Mouse (Mus musculus): ENCODE results near the gene Ifna16. TPM values are rescaled to one million over a fixed set of nuclear protein-coding genes. Genes with fewer than 3 reads are reported as not detected.

Ifna16 gene
- not detected in 2 replicates for polyA plus RNA-seq (2012)

GRCm38 (mm10) chr4:88676824-88677223, at the start of gene Ifna16:
Ifna16 (minus strand) TSS chr4:88676924.

GRCm38 (mm10) chr4:88721791-88722721, 45.3 kb upstream of the Ifna16 start, which contains the start of the genes Gm26566 and Klhl9:
Gm26566 (plus strand) TSS chr4:88721805.
Klhl9 (minus strand) TSS chr4:88722465.

GRCm38 (mm10) chr4:88691259-88691658, 14.5 kb upstream of the Ifna16 start, which contains the start of gene Ifnab:
Ifnab (minus strand) TSS chr4:88691359.

GRCm38 (mm10) chr4:88683812-88684211, 7.1 kb upstream of the Ifna16 start, which contains the start of gene Ifna2:
Ifna2 (minus strand) TSS chr4:88683912.

GRCm38 (mm10) chr4:88644359-88644758, 32.4 kb downstream of the Ifna16 start, which contains the start of gene Ifna13:
Ifna13 (minus strand) TSS chr4:88644459.

GRCm38 (mm10) chr4:88634311-88634710, 42.4 kb downstream of the Ifna16 start, which contains the start of gene C87499:
C87499 (minus strand) TSS chr4:88634411.

Other genes starting within 250 kb of the Ifna16 start
- gene Hacd4, start 238.0 kb downstream of the Ifna16 start, polyA plus RNA-seq (2012): 0.31 and 0.44 TPM in 2 replicates
- not detected in 2 replicates for gene Ifnb1, start 154.2 kb downstream of the Ifna16 start, polyA plus RNA-seq (2012)
- not detected in 2 replicates for gene Ifna15, start 118.7 kb downstream of the Ifna16 start, polyA plus RNA-seq (2012)
- not detected in 2 replicates for gene Ifna14, start 105.1 kb downstream of the Ifna16 start, polyA plus RNA-seq (2012)
- gene Ifna9, start 84.5 kb downstream of the Ifna16 start, polyA plus RNA-seq (2012): not detected in 2 replicates
- gene Ifna12, start 73.5 kb downstream of the Ifna16 start, polyA plus RNA-seq (2012): not detected in 2 replicates
- gene C87499, start 42.5 kb downstream of the Ifna16 start, polyA plus RNA-seq (2012): not detected in 2 replicates
- not detected in 2 replicates for gene Ifna13, start 32.5 kb downstream of the Ifna16 start, polyA plus RNA-seq (2012)
- not detected in 2 replicates for gene Ifna2, start 7.0 kb upstream of the Ifna16 start, polyA plus RNA-seq (2012)
- not detected in 2 replicates for gene Ifnab, start 14.4 kb upstream of the Ifna16 start, polyA plus RNA-seq (2012)
- gene Gm26566, start 44.9 kb upstream of the Ifna16 start, polyA plus RNA-seq (2012): 1.2 and 1.3 TPM in 2 replicates
- gene Klhl9, start 45.5 kb upstream of the Ifna16 start, polyA plus RNA-seq (2012): 6.6 and 7.6 TPM in 2 replicates
- gene Gm13271, start 77.9 kb upstream of the Ifna16 start, polyA plus RNA-seq (2012): not detected in 2 replicates
- 0.12 and 0.13 TPM in 2 replicates for gene Gm13283, start 83.2 kb upstream of the Ifna16 start, polyA plus RNA-seq (2012)
- gene Gm13290, start 96.9 kb upstream of the Ifna16 start, polyA plus RNA-seq (2012): not detected in 2 replicates
- gene Gm13289, start 100.0 kb upstream of the Ifna16 start, polyA plus RNA-seq (2012): not detected in 2 replicates
- gene Gm13272, start 102.9 kb upstream of the Ifna16 start, polyA plus RNA-seq (2012): not detected in 2 replicates
- gene Ifnz, start 105.2 kb upstream of the Ifna16 start, polyA plus RNA-seq (2012): not detected in 2 replicates
- not detected in 2 replicates for gene Gm13276, start 108.8 kb upstream of the Ifna16 start, polyA plus RNA-seq (2012)
- gene Gm13277, start 111.7 kb upstream of the Ifna16 start, polyA plus RNA-seq (2012): not detected in 2 replicates
- gene Gm13278, start 114.6 kb upstream of the Ifna16 start, polyA plus RNA-seq (2012): not detected in 2 replicates
- not detected in 2 replicates for gene Gm13275, start 117.6 kb upstream of the Ifna16 start, polyA plus RNA-seq (2012)
- gene Gm13279, start 120.5 kb upstream of the Ifna16 start, polyA plus RNA-seq (2012): not detected in 2 replicates
- not detected in 2 replicates for gene Gm13285, start 122.7 kb upstream of the Ifna16 start, polyA plus RNA-seq (2012)
- not detected in 2 replicates for gene Gm13287, start 126.3 kb upstream of the Ifna16 start, polyA plus RNA-seq (2012)
- gene Gm13288, start 128.6 kb upstream of the Ifna16 start, polyA plus RNA-seq (2012): 0.06 and 0.09 TPM in 2 replicates
- gene Ifna7, start 139.3 kb upstream of the Ifna16 start, polyA plus RNA-seq (2012): not detected in 2 replicates
- not detected in 2 replicates for gene Ifna11, start 143.0 kb upstream of the Ifna16 start, polyA plus RNA-seq (2012)
- not detected in 2 replicates for gene Ifna6, start 150.5 kb upstream of the Ifna16 start, polyA plus RNA-seq (2012)
- gene Ifna5, start 158.6 kb upstream of the Ifna16 start, polyA plus RNA-seq (2012): not detected in 2 replicates
- not detected in 2 replicates for gene Ifna4, start 164.9 kb upstream of the Ifna16 start, polyA plus RNA-seq (2012)
- not detected in 2 replicates for gene Ifna1, start 173.2 kb upstream of the Ifna16 start, polyA plus RNA-seq (2012)
- not detected in 2 replicates for gene Ifne, start 203.3 kb upstream of the Ifna16 start, polyA plus RNA-seq (2012)